Mouse (Mus musculus) layer of hippocampus, adult 18-20 months (tissue): Measurements from ENCODE around the gene Tnfsf4. TPM values are rescaled to one million over a fixed set of nuclear protein-coding genes. Genes with fewer than 3 reads are reported as not detected.

ENCODE experiments used
- DNase-seq, 2 experiments: peaks; one replicate each; pipeline ENCODE4 v3.0.0; 2022; ENCODE audit warnings: low spot score in 2 of 2
- total RNA-seq, 2 experiments: library from RNA; stranded (reverse); gene quantifications; 2 replicates each; pipeline ENCODE4 v1.2.3; 2021

The Tnfsf4 gene
- total RNA-seq, 2 experiments from 2014 or later = not detected

DNA sequence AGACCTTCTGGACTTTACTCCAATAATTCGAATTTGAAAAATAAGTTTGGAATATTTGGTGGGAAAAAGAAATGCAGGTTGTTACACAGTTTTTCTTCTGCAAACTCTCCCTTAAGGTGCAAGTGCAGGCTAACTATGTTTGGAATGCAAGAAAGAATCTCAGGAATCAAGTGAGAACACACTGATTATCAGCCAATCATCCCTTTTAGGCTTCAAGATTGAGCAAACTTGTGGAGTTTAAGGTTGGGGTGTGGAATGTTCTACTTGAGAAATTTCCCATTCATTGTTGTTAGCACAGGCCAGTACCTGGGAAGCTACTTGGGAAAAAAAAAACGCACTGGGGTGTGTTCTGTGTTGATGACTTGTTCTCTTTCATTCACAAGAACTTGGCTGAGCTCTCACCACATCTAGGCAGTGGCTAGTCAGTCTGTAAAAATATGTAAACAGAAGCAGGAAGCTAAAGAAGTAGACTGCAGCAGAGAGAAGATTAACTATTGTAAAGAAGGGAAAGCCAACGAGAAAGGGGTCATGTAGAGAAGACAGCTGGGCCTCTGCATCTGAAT lies 56.6 kb downstream of the Tnfsf4 start:
- DNase-seq = no peak

GRCm38 (mm10) chr1:161452250-161452649 lies 57.0 kb downstream of the Tnfsf4 start:
- DNase-seq = no peak

GRCm38 (mm10) chr1:161463388-161464085 lies 68.3 kb downstream of the Tnfsf4 start:
- peak; percentile 6 to 22 for DNase-seq

Other genes with a start within 250 kb of the Tnfsf4 start
- not detected for gene Tex50, start 236.1 kb upstream of the Tnfsf4 start, total RNA-seq
- 100 to 1,000 TPM; 356 TPM for gene Prdx6, start 144.2 kb upstream of the Tnfsf4 start, total RNA-seq
- gene Tnfsf18, start 99.2 kb downstream of the Tnfsf4 start, total RNA-seq = not detected